Mouse (Mus musculus) MEL (cell line): Measurements from ENCODE around the gene Cpt1c.

Source experiments
- BHLHE40 ChIP-seq: IDR thresholded peaks from 2 replicates; pipeline ENCODE4 v1.6.1; 2012; ENCODE audit warnings: low read depth, mild to moderate bottlenecking, inconsistent platforms, low read length, improper control_type of control experiment, borderline replicate concordance
- CTCF ChIP-seq, 3 experiments: IDR thresholded peaks in 2 of 3; conservative IDR thresholded peaks in 1 of 3; 2 replicates each; pipeline ENCODE4 v1.5.1; 2011 to 2012; ENCODE audit warnings: low read length in 3 of 3, low read depth in 2 of 3, mild to moderate bottlenecking in 2 of 3, improper control_type of control experiment in 1 of 3, inconsistent platforms in 1 of 3, mixed read lengths in 1 of 3, moderate library complexity in 1 of 3; ENCODE audit not compliant: control insufficient read depth in 1 of 3, insufficient read depth in 1 of 3, poor library complexity in 1 of 3, severe bottlenecking in 1 of 3
- E2F4 ChIP-seq: IDR thresholded peaks from 2 replicates; pipeline ENCODE4 v1.6.1; 2011; ENCODE audit warnings: low read depth, low read length, improper control_type of control experiment, borderline replicate concordance
- EP300 ChIP-seq, 2 experiments: IDR thresholded peaks; 2 replicates each; pipeline ENCODE4 v1.6.1; 2011; ENCODE audit warnings: improper control_type of control experiment in 2 of 2, low read length in 2 of 2, low read depth in 1 of 2, mild to moderate bottlenecking in 1 of 2
- ETS1 ChIP-seq: IDR thresholded peaks from 2 replicates; pipeline ENCODE4 v1.6.1; 2012; ENCODE audit warnings: low read depth, mild to moderate bottlenecking, inconsistent platforms, low read length, improper control_type of control experiment, moderate library complexity
- MAZ ChIP-seq: IDR thresholded peaks from 2 replicates; pipeline ENCODE4 v1.6.1; 2012; ENCODE audit warnings: low read depth, mild to moderate bottlenecking, inconsistent platforms, low read length, improper control_type of control experiment
- MYB ChIP-seq: IDR thresholded peaks from 2 replicates; pipeline ENCODE4 v1.6.1; 2011; ENCODE audit warnings: mild to moderate bottlenecking, low read depth, low read length, improper control_type of control experiment
- POLR2A ChIP-seq, 2 experiments: IDR thresholded peaks; 2 replicates each; pipeline ENCODE4 v1.6.1; 2011 to 2012; ENCODE audit warnings: low read length in 2 of 2, mild to moderate bottlenecking in 2 of 2, control low read depth in 1 of 2, improper control_type of control experiment in 1 of 2, low read depth in 1 of 2, moderate library complexity in 1 of 2; ENCODE audit not compliant: control insufficient read depth in 1 of 2, insufficient read depth in 1 of 2, poor library complexity in 1 of 2
- POLR2AphosphoS2 ChIP-seq: IDR thresholded peaks from 2 replicates; pipeline ENCODE4 v1.6.1; 2011; ENCODE audit warnings: low read length, improper control_type of control experiment
- RAD21 ChIP-seq: IDR thresholded peaks from 2 replicates; pipeline ENCODE4 v1.6.1; 2011; ENCODE audit warnings: mild to moderate bottlenecking, low read depth, low read length, improper control_type of control experiment
- RCOR1 ChIP-seq: IDR thresholded peaks from 2 replicates; pipeline ENCODE4 v1.6.1; 2012; ENCODE audit warnings: low read depth, mild to moderate bottlenecking, inconsistent platforms, low read length, improper control_type of control experiment
- SMC3 ChIP-seq: IDR thresholded peaks from 2 replicates; pipeline ENCODE4 v1.6.1; 2011; ENCODE audit warnings: low read depth, low read length, improper control_type of control experiment
- USF1 ChIP-seq: IDR thresholded peaks from 2 replicates; pipeline ENCODE4 v1.6.1; 2014; ENCODE audit warnings: low read depth, mild to moderate bottlenecking, inconsistent platforms, low read length, improper control_type of control experiment, moderate library complexity
- ZC3H11A ChIP-seq: IDR thresholded peaks from 2 replicates; pipeline ENCODE4 v1.6.1; 2012; ENCODE audit warnings: low read depth, mild to moderate bottlenecking, inconsistent platforms, low read length, improper control_type of control experiment

GRCm38 (mm10) chr7:44954091-44954885 is 20.4 kb downstream of the Cpt1c start:
- no peak for TF ChIP-seq BHLHE40
- no peak for TF ChIP-seq MYB
- no peak for TF ChIP-seq RAD21
- TF ChIP-seq POLR2A (IDR thresholded peaks at IDR 0.05; ENCODE audit: control insufficient read depth in 1 of 2, insufficient read depth in 1 of 2, low read depth in 1 of 2, low read length in 2 of 2, poor library complexity in 1 of 2) = no peak
- no peak for TF ChIP-seq CTCF (IDR thresholded peaks at IDR 0.05 in 2 of 3, conservative IDR thresholded peaks at IDR 0.05 in 1 of 3; ENCODE audit: control insufficient read depth in 1 of 3, insufficient read depth in 1 of 3, low read depth in 2 of 3, low read length in 3 of 3, poor library complexity in 1 of 3, severe bottlenecking in 1 of 3)
- TF ChIP-seq POLR2AphosphoS2 = no peak
- TF ChIP-seq ZC3H11A = no peak
- no peak for TF ChIP-seq MAZ
- no peak for TF ChIP-seq ETS1
- no peak for TF ChIP-seq EP300 (IDR thresholded peaks at IDR 0.05; ENCODE audit: low read depth in 1 of 2, low read length in 2 of 2)
- TF ChIP-seq E2F4 = no peak
- no peak for TF ChIP-seq RCOR1
- no peak for TF ChIP-seq SMC3
- TF ChIP-seq USF1 = no peak
